Mouse (Mus musculus) olfactory bulb, adult 2 months (tissue): ENCODE measurements around the gene Krtap29-1.

Source experiments
- CTCF ChIP-seq: fragments of 200-500 bp; IDR thresholded peaks from 2 replicates; pipeline ENCODE4 v1.5.1; 2012; ENCODE audit warnings: low read depth, mild to moderate bottlenecking, low read length, moderate library complexity; ENCODE audit not compliant: insufficient read depth
- POLR2A ChIP-seq: fragments of 200-500 bp; IDR thresholded peaks from 2 replicates; pipeline ENCODE4 v1.6.1; 2012; ENCODE audit warnings: mild to moderate bottlenecking, low read depth, low read length, moderate library complexity; ENCODE audit not compliant: insufficient read depth

GRCm38 (mm10) chr11:99989881-99990405 is 11.1 kb upstream of the Krtap29-1 start:
- no peak for TF ChIP-seq POLR2A
- no peak for TF ChIP-seq CTCF
